Mouse (Mus musculus): ENCODE measurements around the gene Cdkn1a. TPM values are rescaled to one million over a fixed set of nuclear protein-coding genes. Genes with fewer than 3 reads are reported as not detected.
A peak's percentile ranks its signal among the peaks of the same experiment; 100 is the strongest.

Cdkn1a gene
- total RNA-seq, 2 experiments from 2014 or later = 32.6 to 103 TPM

GRCm38 (mm10) chr17:29049923-29050322 is 40.9 kb upstream of the Cdkn1a start:
- peak overlapping the region; percentile 79; the same call in 1 of the 2 replicates for H3K27ac ChIP-seq

GRCm38 (mm10) chr17:29050791-29051190 is 40.0 kb upstream of the Cdkn1a start:
- no peak for TF ChIP-seq CTCF (IDR thresholded peaks at IDR 0.05)
- H3K27ac ChIP-seq = peak overlapping the region; percentile 79
- peak overlapping the region; percentile 49 for H3K4me3 ChIP-seq
- intact Hi-C loops (cut with DNase I) = no loop called here
- DNase-seq = peak; percentile 89

More at GRCm38 (mm10) chr17:29049923-29050322, 40.9 kb upstream of the Cdkn1a start:
- no peak for DNase-seq
- TF ChIP-seq CTCF (IDR thresholded peaks at IDR 0.05) = no peak
- H3K4me3 ChIP-seq = no peak overlapping the region
- intact Hi-C loops (cut with DNase I) = loop anchor here (1.0 to 2.0 kb wide), 3 partner anchors 45 to 197 kb away; no protein-coding TSS in a partner anchor

GRCm38 (mm10) chr17:29053067-29053466 is 37.7 kb upstream of the Cdkn1a start:
- intact Hi-C loops (cut with DNase I) = no loop called here
- Histone ChIP-seq H3K4me3 (no peak overlapping the region), H3K27ac (peak overlapping the region; percentile 73; the same call in 1 of the 2 replicates)
- TF ChIP-seq CTCF (IDR thresholded peaks at IDR 0.05) = no peak
- no peak for DNase-seq

GRCm38 (mm10) chr17:29053841-29054240 is 36.9 kb upstream of the Cdkn1a start:
- intact Hi-C loops (cut with DNase I) = no loop called here
- Histone ChIP-seq H3K27ac (peak overlapping the region; percentile 73), H3K4me3 (peak overlapping the region; percentile 20)
- no peak for TF ChIP-seq CTCF (IDR thresholded peaks at IDR 0.05)
- peak; percentile 80 for DNase-seq

- intact Hi-C loops (cut with DNase I) = no loop called here
- Histone ChIP-seq H3K4me3 (no peak overlapping the region), H3K27ac (peak overlapping the region; percentile 24; the same call in 1 of the 2 replicates)
- no peak for DNase-seq
- no peak for TF ChIP-seq CTCF (IDR thresholded peaks at IDR 0.05)
Observed at GRCm38 (mm10) chr17:29054429-29054828, 36.3 kb upstream of the Cdkn1a start.

GRCm38 (mm10) chr17:29055586-29055985 is 35.2 kb upstream of the Cdkn1a start:
- DNase-seq = no peak
- intact Hi-C loops (cut with DNase I) = no loop called here
- no peak overlapping the region for H3K4me3 ChIP-seq
- H3K27ac ChIP-seq = peak overlapping the region; percentile 57
- no peak for TF ChIP-seq CTCF (IDR thresholded peaks at IDR 0.05)

- intact Hi-C loops (cut with DNase I) = loop anchor here (2.0 kb wide), 1 partner anchor 37 kb away; no protein-coding TSS in a partner anchor
- TF ChIP-seq CTCF (IDR thresholded peaks at IDR 0.05) = no peak
- H3K27ac ChIP-seq = peak overlapping the region; percentile 38
- DNase-seq = no peak
- H3K4me3 ChIP-seq = no peak overlapping the region
Observed at GRCm38 (mm10) chr17:29056207-29056606, 34.6 kb upstream of the Cdkn1a start.

- DNase-seq = peak; percentile 38
- peak overlapping the region; percentile 38; the same call in 1 of the 2 replicates for H3K27ac ChIP-seq
- intact Hi-C loops (cut with DNase I) = loop anchor here (2.0 kb wide), 1 partner anchor 36 kb away; no protein-coding TSS in a partner anchor
Observed at GRCm38 (mm10) chr17:29056699-29057151, 34.1 kb upstream of the Cdkn1a start.

GRCm38 (mm10) chr17:29057361-29057890 is 33.4 kb upstream of the Cdkn1a start:
- intact Hi-C loops (cut with DNase I) = loop anchor here (2.0 kb wide), 1 partner anchor 35 kb away; no protein-coding TSS in a partner anchor
- no peak for DNase-seq
- TF ChIP-seq CTCF (IDR thresholded peaks at IDR 0.05) = no peak
- H3K4me3 ChIP-seq = no peak overlapping the region
- H3K27ac ChIP-seq = peak overlapping the region; percentile 9

More at GRCm38 (mm10) chr17:29056699-29057151, 34.1 kb upstream of the Cdkn1a start:
- TF ChIP-seq CTCF (IDR thresholded peaks at IDR 0.05) = no peak
- H3K4me3 ChIP-seq = no peak overlapping the region

- Histone ChIP-seq H3K27ac (peak overlapping the region; percentile 9), H3K4me3 (no peak overlapping the region)
- no peak for TF ChIP-seq CTCF (IDR thresholded peaks at IDR 0.05)
- intact Hi-C loops (cut with DNase I) = loop anchor here (2.0 kb wide), 2 partner anchors 19 to 35 kb away; no protein-coding TSS in a partner anchor
- DNase-seq = peak; percentile 77
Observed at GRCm38 (mm10) chr17:29057961-29058360, 32.8 kb upstream of the Cdkn1a start.

- intact Hi-C loops (cut with DNase I) = loop anchor here (2.0 kb wide), 1 partner anchor 18 kb away; no protein-coding TSS in a partner anchor
- TF ChIP-seq CTCF (IDR thresholded peaks at IDR 0.05) = no peak
- Histone ChIP-seq H3K4me3 (no peak overlapping the region), H3K27ac (peak overlapping the region; percentile 12; the same call in 1 of the 2 replicates)
- no peak for DNase-seq
Observed at GRCm38 (mm10) chr17:29058487-29058886, 32.3 kb upstream of the Cdkn1a start.

- intact Hi-C loops (cut with DNase I) = loop anchor here (2.0 kb wide), 1 partner anchor 17 kb away; no protein-coding TSS in a partner anchor
- H3K4me3 ChIP-seq = no peak overlapping the region
- no peak overlapping the region for H3K27ac ChIP-seq
- DNase-seq = no peak
- no peak for TF ChIP-seq CTCF (IDR thresholded peaks at IDR 0.05)
Observed at GRCm38 (mm10) chr17:29059581-29059980, 31.2 kb upstream of the Cdkn1a start.

GRCm38 (mm10) chr17:29060946-29061345 is 29.8 kb upstream of the Cdkn1a start:
- TF ChIP-seq CTCF (IDR thresholded peaks at IDR 0.05) = no peak
- no peak overlapping the region for H3K4me3 ChIP-seq
- intact Hi-C loops (cut with DNase I) = no loop called here
- DNase-seq = no peak
- H3K27ac ChIP-seq = no peak overlapping the region; the same call in 1 of the 2 replicates
